Mouse (Mus musculus) CH12.LX (cell line): Measurements from ENCODE around the gene Ophn1. TPM values are rescaled to one million over a fixed set of nuclear protein-coding genes. Genes with fewer than 3 reads are reported as not detected.

ENCODE experiments used
- DNase-seq: peaks from one replicate; pipeline ENCODE4 v3.0.0-alpha.2; 2013; ENCODE audit errors: extremely low read depth
- H3K27ac ChIP-seq: 2 replicates; pipeline ENCODE4 v1.5.1; 2012; ENCODE audit warnings: low read depth, mild to moderate bottlenecking, control low read depth, moderate library complexity; ENCODE audit not compliant: insufficient read depth
- H3K27me3 ChIP-seq: replicated peaks from 2 replicates; pipeline ENCODE3; 2012; ENCODE audit warnings: inconsistent platforms
- H3K36me3 ChIP-seq, 2 experiments: replicated peaks in 1 of 2; 2 replicates each; pipeline versions ENCODE3 to v1.6.1; 2012; ENCODE audit warnings: inconsistent platforms in 1 of 2, low read length in 1 of 2, mild to moderate bottlenecking in 1 of 2, mixed read lengths in 1 of 2, moderate library complexity in 1 of 2; ENCODE audit not compliant: control insufficient read depth in 1 of 2, insufficient read depth in 1 of 2
- H3K4me1 ChIP-seq, 2 experiments: 2 replicates each; pipeline ENCODE4 v1.6.1; 2012; ENCODE audit warnings: inconsistent platforms in 1 of 2, moderate library complexity in 1 of 2; ENCODE audit not compliant: insufficient read depth in 2 of 2, control insufficient read depth in 1 of 2
- H3K4me2 ChIP-seq: 2 replicates; pipeline ENCODE4 v1.6.1; 2012; ENCODE audit warnings: low read depth, mild to moderate bottlenecking, control low read depth; ENCODE audit not compliant: poor library complexity, insufficient read depth, severe bottlenecking
- H3K4me3 ChIP-seq, 3 experiments: fragments of 150-350 bp in 1 of 3; sonication (generic) in 1 of 3; replicated peaks in 1 of 3; 2 replicates each; pipeline versions ENCODE3 to v1.5.1; 2011 to 2012; ENCODE audit warnings: low read depth in 2 of 3, low read length in 2 of 3, mild to moderate bottlenecking in 2 of 3, moderate library complexity in 2 of 3, control low read depth in 1 of 3, improper control_type of control experiment in 1 of 3, inconsistent platforms in 1 of 3, mixed read lengths in 1 of 3; ENCODE audit not compliant: poor library complexity in 1 of 3
- H3K79me2 ChIP-seq: replicated peaks from 2 replicates; pipeline ENCODE4 v1.6.1; 2012; ENCODE audit warnings: mild to moderate bottlenecking, moderate library complexity; ENCODE audit not compliant: control insufficient read depth, poor library complexity, insufficient read depth, severe bottlenecking; ENCODE audit errors: extremely low read depth
- H3K9ac ChIP-seq: 2 replicates; pipeline ENCODE4 v1.6.1; 2012; ENCODE audit warnings: low read depth, mild to moderate bottlenecking, control low read depth, moderate library complexity; ENCODE audit not compliant: insufficient read depth
- H3K9me3 ChIP-seq: replicated peaks from 2 replicates; pipeline ENCODE3; 2012; ENCODE audit warnings: low read length, inconsistent platforms, mixed read lengths
- CHD2 ChIP-seq: IDR thresholded peaks from 2 replicates; pipeline ENCODE4 v1.6.1; 2011; ENCODE audit warnings: low read length, improper control_type of control experiment
- CTCF ChIP-seq, 2 experiments: IDR thresholded peaks in 1 of 2; conservative IDR thresholded peaks in 1 of 2; 2 replicates each; pipeline ENCODE4 v1.5.1; 2011 to 2012; ENCODE audit warnings: low read depth in 2 of 2, low read length in 2 of 2, improper control_type of control experiment in 1 of 2, inconsistent platforms in 1 of 2, mild to moderate bottlenecking in 1 of 2, moderate library complexity in 1 of 2
- ELF1 ChIP-seq: IDR thresholded peaks from 2 replicates; pipeline ENCODE4 v1.6.1; 2014; ENCODE audit warnings: low read depth, mild to moderate bottlenecking, inconsistent platforms, low read length, improper control_type of control experiment
- ETS1 ChIP-seq: conservative IDR thresholded peaks from 2 replicates; pipeline ENCODE4 v1.6.1; 2012; ENCODE audit warnings: low read depth, mild to moderate bottlenecking, inconsistent platforms, low read length, improper control_type of control experiment, moderate library complexity
- GABPA ChIP-seq: IDR thresholded peaks from 2 replicates; pipeline ENCODE4 v1.6.1; 2012; ENCODE audit warnings: low read depth, low read length, improper control_type of control experiment, inconsistent platforms; ENCODE audit not compliant: insufficient replicate concordance
- HCFC1 ChIP-seq: IDR thresholded peaks from 2 replicates; pipeline ENCODE4 v1.6.1; 2012; ENCODE audit warnings: low read depth, mild to moderate bottlenecking, inconsistent platforms, low read length, improper control_type of control experiment
- IRF4 ChIP-seq: IDR thresholded peaks from 2 replicates; pipeline ENCODE4 v1.6.1; 2014; ENCODE audit warnings: low read depth, mild to moderate bottlenecking, inconsistent platforms, low read length, improper control_type of control experiment
- JUN ChIP-seq: IDR thresholded peaks from 2 replicates; pipeline ENCODE4 v1.6.1; 2011; ENCODE audit warnings: low read depth, mild to moderate bottlenecking, low read length, improper control_type of control experiment, moderate library complexity; ENCODE audit not compliant: insufficient read depth
- JUND ChIP-seq: conservative IDR thresholded peaks from 2 replicates; pipeline ENCODE4 v1.6.1; 2011; ENCODE audit warnings: low read depth, low read length, improper control_type of control experiment
- KAT2A ChIP-seq: IDR thresholded peaks from 2 replicates; pipeline ENCODE4 v1.6.1; 2012; ENCODE audit warnings: low read length, improper control_type of control experiment, inconsistent platforms; ENCODE audit not compliant: insufficient replicate concordance
- MAFK ChIP-seq: IDR thresholded peaks from 2 replicates; pipeline ENCODE4 v1.6.1; 2011; ENCODE audit warnings: low read length, improper control_type of control experiment; ENCODE audit not compliant: insufficient replicate concordance
- MEF2A ChIP-seq: IDR thresholded peaks from 2 replicates; pipeline ENCODE4 v1.6.1; 2014; ENCODE audit warnings: low read depth, mild to moderate bottlenecking, inconsistent platforms, low read length, improper control_type of control experiment, borderline replicate concordance
- MXI1 ChIP-seq: IDR thresholded peaks from 2 replicates; pipeline ENCODE4 v1.6.1; 2011; ENCODE audit warnings: mild to moderate bottlenecking, low read depth, low read length, improper control_type of control experiment
- NELFE ChIP-seq: IDR thresholded peaks from 2 replicates; pipeline ENCODE4 v1.6.1; 2011; ENCODE audit warnings: low read depth, low read length, improper control_type of control experiment
- NRF1 ChIP-seq: IDR thresholded peaks from 2 replicates; pipeline ENCODE4 v1.6.1; 2014; ENCODE audit warnings: low read depth, mild to moderate bottlenecking, inconsistent platforms, low read length, improper control_type of control experiment, moderate library complexity
- POLR2A ChIP-seq: IDR thresholded peaks from 2 replicates; pipeline ENCODE4 v1.6.1; 2011; ENCODE audit warnings: low read depth, mild to moderate bottlenecking, improper control_type of control experiment, low read length
- POLR2AphosphoS2 ChIP-seq: IDR thresholded peaks from 2 replicates; pipeline ENCODE4 v1.6.1; 2011; ENCODE audit warnings: low read depth, low read length, improper control_type of control experiment
- RAD21 ChIP-seq: IDR thresholded peaks from 2 replicates; pipeline ENCODE4 v1.6.1; 2011; ENCODE audit warnings: low read depth, mild to moderate bottlenecking, low read length, improper control_type of control experiment, moderate library complexity
- RCOR1 ChIP-seq: conservative IDR thresholded peaks from 2 replicates; pipeline ENCODE4 v1.6.1; 2012; ENCODE audit warnings: low read depth, mild to moderate bottlenecking, inconsistent platforms, low read length, improper control_type of control experiment
- SMC3 ChIP-seq: IDR thresholded peaks from 2 replicates; pipeline ENCODE4 v1.6.1; 2011; ENCODE audit warnings: low read depth, low read length, improper control_type of control experiment
- TBP ChIP-seq: conservative IDR thresholded peaks from 2 replicates; pipeline ENCODE4 v1.6.1; 2011; ENCODE audit warnings: low read depth, low read length, improper control_type of control experiment
- TCF12 ChIP-seq: IDR thresholded peaks from 2 replicates; pipeline ENCODE4 v1.6.1; 2014; ENCODE audit warnings: low read depth, mild to moderate bottlenecking, inconsistent platforms, low read length, improper control_type of control experiment
- UBTF ChIP-seq: IDR thresholded peaks from 2 replicates; pipeline ENCODE4 v1.6.1; 2012; ENCODE audit warnings: low read depth, mild to moderate bottlenecking, inconsistent platforms, low read length, improper control_type of control experiment, moderate library complexity
- USF2 ChIP-seq: conservative IDR thresholded peaks from 2 replicates; pipeline ENCODE4 v1.6.1; 2011; ENCODE audit warnings: low read depth, low read length, improper control_type of control experiment
- ZKSCAN1 ChIP-seq: IDR thresholded peaks from 2 replicates; pipeline ENCODE4 v1.6.1; 2012; ENCODE audit warnings: low read depth, inconsistent platforms, low read length, improper control_type of control experiment, borderline replicate concordance
- ZMIZ1 ChIP-seq: IDR thresholded peaks from 2 replicates; pipeline ENCODE4 v1.6.1; 2012; ENCODE audit warnings: low read depth, mild to moderate bottlenecking, inconsistent platforms, low read length, improper control_type of control experiment
- dilution Hi-C: fragments of 300-500 bp; cut with MboI; formaldehyde crosslinking; loops from 2 replicates; pipeline ENCODE4 v1.14.3; 2020; ENCODE audit warnings: low sequenced_read_pairs; ENCODE audit not compliant: extremely low pct_unique_long_range_greater_than_20kb, extremely low pct_ligation_motif_present
- in situ Hi-C: fragments of 300-500 bp; cut with MboI; formaldehyde crosslinking; loops from 3 replicates; pipeline ENCODE4 v1.14.3; 2019; ENCODE audit warnings: low sequenced_read_pairs, low pct_ligation_motif_present, low pct_unique_long_range_greater_than_20kb, mixed read lengths
- polyA plus RNA-seq: library from polyadenylated mRNA; unstranded; fragments of >175 nt; gene quantifications from 2 replicates; pipeline ENCODE4 v1.2.1, GENCODE M21; 2012; ENCODE audit warnings: low read depth; ENCODE audit not compliant: insufficient read length
- total RNA-seq, 2 experiments: library from RNA; depleted of rRNA; stranded (reverse); fragments of 300-350 nt in 1 of 2; fragments of >200 nt in 1 of 2; gene quantifications; 2 replicates each; pipeline ENCODE4 v1.2.3; 2012 to 2014

Ophn1 gene
- total RNA-seq (2012; rRNA removed) = not detected in 2 replicates
- total RNA-seq (2014; rRNA removed) = not detected in 2 replicates
- not detected in 2 replicates for polyA plus RNA-seq

GRCm38 (mm10) chrX:98890406-98891116, at the start of gene Ophn1:
Ophn1 (minus strand) TSS chrX:98891025.
- Histone ChIP-seq H3K4me3 (no peak within 1 kb of the TSS), H3K27ac (no peak within 1 kb of the TSS), H3K4me2 (no peak within 1 kb of the TSS), H3K27me3 (no peaks in the 10 kb centered on the region), H3K36me3 (no peaks in the 10 kb centered on the region), H3K9ac (no peak within 1 kb of the TSS), H3K79me2 (no peaks in the 10 kb centered on the region), H3K4me1 (no peaks in the 10 kb centered on the region), H3K9me3 (no peaks in the 10 kb centered on the region)
- dilution Hi-C loops = no loop called here
- DNase-seq = no peak
- TF ChIP-seq ETS1 = no peak
- no peak for TF ChIP-seq RCOR1
- no peak for TF ChIP-seq JUND
- TF ChIP-seq MAFK = no peak
- no peak for TF ChIP-seq JUN
- TF ChIP-seq GABPA = no peak
- TF ChIP-seq IRF4 = no peak
- TF ChIP-seq ZMIZ1 = no peak
- TF ChIP-seq CTCF (conservative IDR thresholded peaks at IDR 0.05 in 1 of 2, IDR thresholded peaks at IDR 0.05 in 1 of 2; ENCODE audit: low read depth in 2 of 2, low read length in 2 of 2) = no peak
- TF ChIP-seq TCF12 = no peak
- TF ChIP-seq MEF2A = no peak
- no peak for TF ChIP-seq POLR2AphosphoS2
- no peak for TF ChIP-seq NELFE
- no peak for TF ChIP-seq RAD21
- in situ Hi-C loops = no loop called here

GRCm38 (mm10) chrX:98937555-98938294, 46.9 kb upstream of the Ophn1 start:
- in situ Hi-C loops = loop anchor here (25.0 kb wide), 1 partner anchor 225 kb away; no protein-coding TSS in a partner anchor
- H3K79me2 ChIP-seq = peaks cover 10% of the 10 kb centered on the region
- no peaks in the 10 kb centered on the region for H3K9me3 ChIP-seq
- peak overlapping the region; percentile 97 for H3K9ac ChIP-seq
- H3K36me3 ChIP-seq = peaks cover 0 to 16% of the 10 kb centered on the region in 2 experiments
- peaks cover 0 to 6% of the 10 kb centered on the region in 2 experiments; a peak in 1 of 4 replicates for H3K4me1 ChIP-seq
- H3K4me3 ChIP-seq = peak overlapping the region; percentile 64 to 87 (median 74)
- H3K27ac ChIP-seq = peak overlapping the region; percentile 79
- peak; percentile 80 for TF ChIP-seq HCFC1
- TF ChIP-seq CHD2 = no peak
- peak; percentile 45; the same call in 1 of the 2 replicates for TF ChIP-seq UBTF
- peak; percentile 68 for TF ChIP-seq POLR2A
- TF ChIP-seq ELF1 = peak; percentile 77
- 0 out of 2 replicates have a peak, but pooled peaks have one; percentile 23 for TF ChIP-seq NRF1
- no peak for TF ChIP-seq RCOR1
- TF ChIP-seq RAD21 = no peak
- peak; percentile 58 for TF ChIP-seq NELFE
- TF ChIP-seq TBP = no peak
- TF ChIP-seq IRF4 = peak; percentile 61; the same call in 1 of the 2 replicates
- peak in 1 of 2 experiments; percentile 64; a peak in 2 of 4 replicates for TF ChIP-seq CTCF (conservative IDR thresholded peaks at IDR 0.05 in 1 of 2, IDR thresholded peaks at IDR 0.05 in 1 of 2; ENCODE audit: low read depth in 2 of 2, low read length in 2 of 2)
- TF ChIP-seq MXI1 = no peak; the same call in 1 of the 2 replicates
- TF ChIP-seq USF2 = no peak
- no peak for TF ChIP-seq SMC3
- no peak for TF ChIP-seq JUN
- peak; percentile 68; the same call in 1 of the 2 replicates for TF ChIP-seq KAT2A
- no peak for TF ChIP-seq ZKSCAN1
- no peaks in the 10 kb centered on the region for H3K27me3 ChIP-seq
- H3K4me2 ChIP-seq = no peak overlapping the region
- DNase-seq = peak; percentile 86
- dilution Hi-C loops = no loop called here
